Mouse (Mus musculus) B cell, adult 67 days (primary cell): ENCODE data around the gene Nphp1. TPM values are rescaled to one million over a fixed set of nuclear protein-coding genes. Genes with fewer than 3 reads are reported as not detected.

Experiments used
- total RNA-seq, 2 experiments: library from RNA; stranded (reverse); gene quantifications; 4 replicates each; pipeline ENCODE4 v1.2.4; 2023

Gene Nphp1
- total RNA-seq = 1 to 10 TPM; 1.3 to 1.4 TPM

GRCm38 (mm10) chr2:127788440-127789116, at the start of gene Nphp1:
Gene Nphp1 (minus strand): TSS chr2:127788897.

GRCm38 (mm10) chr2:127831401-127832102, 42.9 kb upstream of the Nphp1 start, which contains the start of gene Bub1:
Gene Bub1 (minus strand): TSS chr2:127831865.

GRCm38 (mm10) chr2:127791919-127792603, 3.4 kb upstream of the Nphp1 start, which contains the start of gene Mtln:
Gene Mtln (minus strand): TSS chr2:127792488.

GRCm38 (mm10) chr2:127729671-127730070, 59.0 kb downstream of the Nphp1 start, which contains the start of gene Mall:
Gene Mall (minus strand): TSS chr2:127729932.

Other genes starting within 250 kb of the Nphp1 start
- not detected for gene Prom2, start 247.4 kb downstream of the Nphp1 start, total RNA-seq
- 1 to 10 TPM; 6.6 to 7.4 TPM for gene Zfp661, start 201.8 kb downstream of the Nphp1 start, total RNA-seq
- 10 to 100 TPM; 82.4 to 87.1 TPM for gene Mrps5, start 201.7 kb downstream of the Nphp1 start, total RNA-seq
- gene Mal, start 132.2 kb downstream of the Nphp1 start, total RNA-seq = not detected
- gene Mall, start 59.0 kb downstream of the Nphp1 start, total RNA-seq = under 1 TPM; 0.61 to 0.92 TPM
- gene Mtln, start 3.6 kb upstream of the Nphp1 start, total RNA-seq = 10 to 100 TPM; 11.3 to 15.2 TPM
- gene Bub1, start 43.0 kb upstream of the Nphp1 start, total RNA-seq = under 1 TPM in 1 of 2 experiments, not detected in 1; 0.55 TPM
- gene Acoxl, start 50.0 kb upstream of the Nphp1 start, total RNA-seq = not detected